ENCODE assay signal across 26 mouse cellular contexts in genomic region chr5:63816643-63817042, GRCm38 (mm10). TPM values are rescaled to one million over a fixed set of nuclear protein-coding genes. Genes with fewer than 3 reads are reported as not detected.
DNase-seq lines count a peak whose midpoint lies in the region; ATAC-seq and TF ChIP-seq lines count a peak whose summit lies in the region.
"Had no signal": no experiment of that assay in that cellular context is flagged by ENCODE, and none has a peak within 500 bp of the region (broad histone marks: within the 10 kb centered on the region; RNA-seq: fewer than 3 reads in every experiment).

No protein-coding gene starts in this region.

- H3K4me1 ChIP-seq in liver, postnatal 0 days (ENCODE audit: insufficient read depth): peaks cover 42% of the 10 kb centered on the region
- peaks cover 25% of the 10 kb centered on the region for H3K4me1 ChIP-seq in liver, embryonic 12.5 days
- peaks cover 21% of the 10 kb centered on the region for H3K4me1 ChIP-seq in intestine, postnatal 0 days (replicated peaks; ENCODE audit: control insufficient read depth, insufficient read depth, low read length)
- no peaks in the 10 kb centered on the region for H3K4me1 ChIP-seq in forebrain, postnatal 0 days (ENCODE audit: insufficient read depth)
- H3K4me1 ChIP-seq: embryonic facial prominence, embryonic 12.5 days had no signal

- no peak for TF ChIP-seq CTCF in liver, postnatal 0 days (IDR thresholded peaks at IDR 0.05; ENCODE audit: low read depth)
- TF ChIP-seq CTCF in intestine, postnatal 0 days (IDR thresholded peaks at IDR 0.05; ENCODE audit: low read depth): no peak
- TF ChIP-seq CTCF in forebrain, postnatal 0 days (IDR thresholded peaks at IDR 0.05; ENCODE audit: low read depth): no peak

- no peak overlapping the region for H3K4me3 ChIP-seq in liver, postnatal 0 days (ENCODE audit: low read depth, low read length)
- no peak overlapping the region for H3K4me3 ChIP-seq in liver, embryonic 12.5 days
- H3K4me3 ChIP-seq in intestine, postnatal 0 days (ENCODE audit: low read depth, low read length): no peak overlapping the region
- no peak overlapping the region for H3K4me3 ChIP-seq in forebrain, postnatal 0 days (ENCODE audit: low read depth, low read length)
- H3K4me3 ChIP-seq: embryonic facial prominence, embryonic 10.5 days; embryonic facial prominence, embryonic 12.5 days; erythroblast, embryonic 14.5 days; forebrain, embryonic 13.5 days; forebrain, embryonic 15.5 days had no signal

- no peak overlapping the region for H3K27ac ChIP-seq in liver, postnatal 0 days (ENCODE audit: low read depth)
- H3K27ac ChIP-seq in liver, embryonic 12.5 days: no peak overlapping the region
- H3K27ac ChIP-seq in intestine, postnatal 0 days (ENCODE audit: low read depth, low read length): peak overlapping the region; percentile 67
- H3K27ac ChIP-seq in forebrain, postnatal 0 days (ENCODE audit: low read depth, low read length): no peak overlapping the region
- H3K27ac ChIP-seq: embryonic facial prominence, embryonic 10.5 days; embryonic facial prominence, embryonic 12.5 days; forebrain, embryonic 13.5 days; forebrain, embryonic 15.5 days had no signal

- no peaks in the 10 kb centered on the region for H3K27me3 ChIP-seq in liver, postnatal 0 days (ENCODE audit: insufficient read depth, low read length)
- H3K27me3 ChIP-seq in liver, embryonic 12.5 days (replicated peaks): peaks cover 25% of the 10 kb centered on the region
- H3K27me3 ChIP-seq in intestine, postnatal 0 days (replicated peaks; ENCODE audit: control insufficient read depth, insufficient read depth, low read length): 0 out of 2 replicates have a peak, but pooled peaks cover 3% of the 10 kb centered on the region
- H3K27me3 ChIP-seq in forebrain, postnatal 0 days (ENCODE audit: insufficient read depth, low read length): peaks cover 6% of the 10 kb centered on the region
- H3K27me3 ChIP-seq: CH12.LX had no signal

- no peak overlapping the region for H3K9ac ChIP-seq in liver, postnatal 0 days (replicated peaks)
- no peak overlapping the region for H3K9ac ChIP-seq in liver, embryonic 12.5 days
- no peak overlapping the region for H3K9ac ChIP-seq in intestine, postnatal 0 days (ENCODE audit: low read depth, low read length)
- no peak overlapping the region for H3K9ac ChIP-seq in forebrain, postnatal 0 days
- H3K9ac ChIP-seq: embryonic facial prominence, embryonic 12.5 days; forebrain, embryonic 13.5 days; forebrain, embryonic 15.5 days had no signal

- H3K4me2 ChIP-seq in liver, postnatal 0 days (ENCODE audit: low read depth, low read length): no peak overlapping the region
- no peak overlapping the region for H3K4me2 ChIP-seq in liver, embryonic 12.5 days
- H3K4me2 ChIP-seq in intestine, postnatal 0 days (replicated peaks; ENCODE audit: low read depth): no peak overlapping the region; the same call in 1 of the 2 replicates
- no peak overlapping the region for H3K4me2 ChIP-seq in forebrain, postnatal 0 days (ENCODE audit: low read depth)
- H3K4me2 ChIP-seq: embryonic facial prominence, embryonic 12.5 days; forebrain, embryonic 13.5 days; forebrain, embryonic 15.5 days had no signal

- peak; percentile 43 for DNase-seq in heart, adult 11 months
- DNase-seq in heart, postnatal 25 days (ENCODE audit: low spot score): no peak
- DNase-seq in liver, postnatal 0 days: no peak
- DNase-seq in lung, postnatal 14 days: no peak
- no peak for DNase-seq in forebrain, postnatal 0 days
- DNase-seq: adrenal gland, adult 8-10 months; adrenal gland, postnatal 14 days; adrenal gland, postnatal 36 days; B cell, adult 2 months; cerebellum, adult 11-12 months; cerebellum, adult 2 months; cerebellum, adult 9-10 months; cerebellum, postnatal 10 days; cerebellum, postnatal 25 days had no signal

- no peaks in the 10 kb centered on the region for H3K9me3 ChIP-seq in liver, postnatal 0 days (ENCODE audit: low read length)
- H3K9me3 ChIP-seq in liver, embryonic 12.5 days (replicated peaks): no peaks in the 10 kb centered on the region
- H3K9me3 ChIP-seq in intestine, postnatal 0 days (ENCODE audit: control insufficient read depth): no peaks in the 10 kb centered on the region
- no peaks in the 10 kb centered on the region for H3K9me3 ChIP-seq in forebrain, postnatal 0 days (ENCODE audit: low read length)
- H3K9me3 ChIP-seq: embryonic facial prominence, embryonic 10.5 days; embryonic facial prominence, embryonic 12.5 days; forebrain, embryonic 13.5 days; forebrain, embryonic 15.5 days had no signal

- TF ChIP-seq EP300 in liver, postnatal 0 days (IDR thresholded peaks at IDR 0.05; ENCODE audit: low read depth): no peak

- ATAC-seq in liver, postnatal 0 days: peak; percentile 7; the same call in 1 of the 2 replicates
- ATAC-seq in liver, embryonic 12.5 days: no peak
- ATAC-seq in intestine, postnatal 0 days: peak; percentile 85
- ATAC-seq in forebrain, postnatal 0 days: no peak
- ATAC-seq: activated CD4-positive, CD25-positive, alpha-beta regulatory T cell, adult 4 months; CD4-positive, CD25-positive, alpha-beta regulatory T cell, adult 4 months; forebrain, embryonic 13.5 days; forebrain, embryonic 15.5 days; Patski had no signal

- H3K36me3 ChIP-seq in liver, postnatal 0 days (replicated peaks; ENCODE audit: insufficient read depth, low read length): no peaks in the 10 kb centered on the region
- H3K36me3 ChIP-seq in liver, embryonic 12.5 days: no peaks in the 10 kb centered on the region
- no peaks in the 10 kb centered on the region for H3K36me3 ChIP-seq in intestine, postnatal 0 days (ENCODE audit: control insufficient read depth, insufficient read depth)
- H3K36me3 ChIP-seq in forebrain, postnatal 0 days (ENCODE audit: insufficient read depth): no peaks in the 10 kb centered on the region
- H3K36me3 ChIP-seq: embryonic facial prominence, embryonic 10.5 days; embryonic facial prominence, embryonic 12.5 days; forebrain, embryonic 15.5 days; G1E had no signal

- intact Hi-C loops in heart, postnatal 25 days (cut with DNase I): no loop called here

- 67% methylated on average over 7 of the region's 7 CpGs for WGBS in liver, postnatal 0 days (ENCODE audit: insufficient replicate concordance)
- whole genome bisulfite sequencing in liver, embryonic 12.5 days (ENCODE audit: insufficient replicate concordance): 80% methylated on average over 7 of the region's 7 CpGs
- 35% methylated on average over 7 of the region's 7 CpGs for WGBS in intestine, postnatal 0 days
- 87% methylated on average over 7 of the region's 7 CpGs for WGBS in forebrain, postnatal 0 days

RNA-seq across cellular contexts. Expression of gene 0610040J01Rik, which starts 4.5 kb away (rescaled TPM):
- total RNA-seq in heart, postnatal 25 days (2021): 1 to 10 TPM; 2.1 TPM
- 26.8 and 31.7 TPM in 2 replicates for polyA plus RNA-seq in liver, postnatal 0 days (2015; fragmentation: Nextera tagmentation; extraction: Ambion mirVana)
- 13.5 and 16.2 TPM in 2 replicates for polyA plus RNA-seq in liver, embryonic 12.5 days (2016; fragmentation: Nextera tagmentation; extraction: Ambion mirVana)
- polyA plus RNA-seq in intestine, postnatal 0 days (2015; fragmentation: Nextera tagmentation; extraction: Ambion mirVana): 40.6 and 41.0 TPM in 2 replicates
- total RNA-seq in forebrain, postnatal 0 days (2014; rRNA removed): 3.8 and 6.0 TPM in 2 replicates
- 6.8 and 8.0 TPM in 2 replicates for polyA plus RNA-seq in forebrain, postnatal 0 days (2015; fragmentation: Nextera tagmentation; extraction: Ambion mirVana)
- total RNA-seq: CH12.LX, G1E had no signal
- polyA plus RNA-seq: activated CD4-positive, CD25-positive, alpha-beta regulatory T cell, adult 4 months; CD4-positive, CD25-positive, alpha-beta regulatory T cell, adult 4 months; G1E had no signal

Comparison
In these comparisons a context has a peak if more than half of its experiments do, and no peak if none do; other contexts are left out.
1. ATAC-seq: peak in liver, postnatal 0 days (single experiment) and intestine, postnatal 0 days (single experiment); none in liver, embryonic 12.5 days (single experiment) and forebrain, postnatal 0 days (single experiment).